Mouse (Mus musculus) hindbrain, postnatal 0 days (tissue): Measurements from ENCODE around the gene Vamp5. TPM values are rescaled to one million over a fixed set of nuclear protein-coding genes. Genes with fewer than 3 reads are reported as not detected.
A peak's percentile ranks its signal among the peaks of the same experiment; 100 is the strongest.

Experiments
- ATAC-seq: fragments of 200-750 bp; cut with Nextera tagmentation; 2 replicates; pipeline ENCODE4 v1.8.0; 2017; ENCODE audit warnings: mild to moderate bottlenecking, moderate TSS enrichment, moderate library complexity
- DNase-seq: peaks from one replicate; pipeline ENCODE4 v3.0.0-alpha.2; 2015; ENCODE audit warnings: low spot score
- H3K27ac ChIP-seq: fragments of 300-500 bp; sonication (generic); 2 replicates; pipeline ENCODE4 v1.5.1; 2014; ENCODE audit warnings: mild to moderate bottlenecking
- H3K27me3 ChIP-seq: fragments of 300-500 bp; sonication (generic); 2 replicates; pipeline ENCODE4 v1.6.1; 2014; ENCODE audit warnings: low read length, mixed read lengths; ENCODE audit not compliant: insufficient read depth
- H3K36me3 ChIP-seq: fragments of 300-500 bp; sonication (generic); 2 replicates; pipeline ENCODE4 v1.6.1; 2014; ENCODE audit warnings: low read length, mixed read lengths; ENCODE audit not compliant: insufficient read depth
- H3K4me1 ChIP-seq: fragments of 300-500 bp; sonication (generic); 2 replicates; pipeline ENCODE4 v1.6.1; 2014; ENCODE audit warnings: antibody characterized with exemption, low read length, mixed read lengths; ENCODE audit not compliant: insufficient read depth
- H3K4me2 ChIP-seq: fragments of 300-500 bp; sonication (generic); 2 replicates; pipeline ENCODE4 v1.6.1; 2014; ENCODE audit warnings: low read depth, mild to moderate bottlenecking, low read length, moderate library complexity, mixed read lengths
- H3K4me3 ChIP-seq: fragments of 300-500 bp; sonication (generic); 2 replicates; pipeline ENCODE4 v1.5.1; 2014; ENCODE audit warnings: low read length
- H3K9ac ChIP-seq: fragments of 300-500 bp; sonication (generic); replicated peaks from 2 replicates; pipeline ENCODE4 v1.6.1; 2014; ENCODE audit warnings: mild to moderate bottlenecking, low read length, moderate library complexity, mixed read lengths
- H3K9me3 ChIP-seq: fragments of 300-500 bp; sonication (generic); 2 replicates; pipeline ENCODE4 v1.6.1; 2016; ENCODE audit warnings: low read length, mixed read lengths
- CTCF ChIP-seq: IDR thresholded peaks from 2 replicates; pipeline ENCODE4 v1.5.1; 2016; ENCODE audit warnings: antibody characterized with exemption, control low read depth, low read depth
- WGBS: fragments of 180-500 bp; shearing (Covaris S2); extraction: QIAGEN DNeasy Blood & Tissue Kit; methylation state at CpG from one replicate; pipeline ENCODE4 v1.1.7; 2014; 5-methylcytosine and 5-hydroxymethylcytosine counted together
- polyA plus RNA-seq: library from polyadenylated mRNA; unstranded; fragments of >200 nt; fragmentation: Nextera tagmentation; extraction: Ambion mirVana; gene quantifications from 2 replicates; pipeline ENCODE4 v1.2.1, GENCODE M21; 2015
- total RNA-seq: library from RNA; depleted of rRNA; stranded (reverse); fragments of >200 nt; gene quantifications from 2 replicates; pipeline ENCODE4 v1.2.3, GENCODE M21; 2014

Vamp5 gene
- total and polyA plus RNA-seq, 2 experiments from 2014 or later = 12.9 to 20.0 TPM

DNA sequence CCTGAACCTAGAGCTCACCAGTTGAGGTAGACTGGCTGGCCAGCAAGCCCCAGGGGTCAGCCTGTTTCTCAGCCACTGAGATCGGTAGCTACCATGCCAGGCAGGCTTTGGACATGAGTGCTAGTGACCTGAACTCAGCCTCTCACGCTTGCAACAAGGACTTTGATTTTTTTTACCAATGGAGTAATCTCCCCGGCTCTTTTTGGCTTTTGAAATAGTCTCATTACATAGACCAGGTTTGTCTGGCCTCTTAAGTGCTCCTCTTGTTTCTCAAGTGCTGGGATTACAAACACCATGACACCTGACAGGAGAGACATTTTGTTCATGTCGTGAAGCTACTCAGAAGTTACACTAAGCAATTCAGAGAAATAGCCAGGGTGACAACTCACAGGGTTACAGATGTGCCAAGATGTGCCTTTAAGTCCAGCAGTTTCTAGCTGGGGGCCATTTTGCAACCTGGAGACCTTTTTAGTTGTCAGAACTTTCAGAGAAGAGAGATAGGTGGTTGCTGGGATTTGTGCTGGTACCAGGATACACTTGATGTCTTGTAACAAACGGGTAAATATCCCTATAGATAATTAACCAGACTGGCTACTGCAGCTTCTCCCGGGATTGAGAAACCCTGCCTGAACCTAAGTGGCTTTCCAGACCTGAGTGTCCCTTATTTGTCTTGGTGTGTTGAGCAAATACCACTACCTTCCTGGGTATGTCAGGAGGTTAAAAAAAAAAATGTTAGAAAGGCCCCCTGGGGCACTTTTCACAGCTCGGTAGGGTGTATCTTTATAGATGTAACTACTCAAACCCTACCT is 35.9 kb upstream of the Vamp5 start:
- H3K27ac ChIP-seq = no peak overlapping the region
- no peak overlapping the region for H3K4me3 ChIP-seq
- no peaks in the 10 kb centered on the region for H3K9me3 ChIP-seq
- no peak for DNase-seq
- no peak overlapping the region for H3K4me2 ChIP-seq
- H3K4me1 ChIP-seq = peaks cover 8% of the 10 kb centered on the region
- H3K9ac ChIP-seq = no peak overlapping the region
- 81% methylated on average over 7 of the region's 7 CpGs for WGBS
- no peak for TF ChIP-seq CTCF
- H3K36me3 ChIP-seq = peaks cover 28% of the 10 kb centered on the region
- ATAC-seq = no peak
- H3K27me3 ChIP-seq = no peaks in the 10 kb centered on the region

DNA sequence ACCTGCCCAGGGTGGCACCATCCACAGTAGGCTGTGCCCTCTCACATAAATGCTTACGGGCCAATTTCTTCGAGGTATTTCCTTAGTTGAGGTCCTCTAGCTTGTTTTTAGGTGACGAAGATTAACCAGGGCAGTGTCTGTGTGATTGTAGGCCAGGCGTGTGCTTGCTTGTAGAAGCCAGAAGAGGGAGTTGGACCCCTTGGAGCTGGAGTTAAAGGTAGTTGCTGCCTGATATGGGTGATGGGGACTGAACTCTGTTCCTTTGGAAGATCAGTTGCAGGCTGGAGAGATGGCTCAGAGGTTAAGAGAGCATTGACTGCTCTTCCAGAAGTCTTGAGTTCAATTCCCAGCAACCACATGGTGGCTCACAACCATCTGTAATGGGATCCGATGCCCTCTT is 34.9 kb upstream of the Vamp5 start:
- ATAC-seq (no peak), DNase-seq (no peak)
- H3K4me1 ChIP-seq = peaks cover 8% of the 10 kb centered on the region
- peak overlapping the region; percentile 61 for H3K4me2 ChIP-seq
- TF ChIP-seq CTCF = peak; percentile 33
- WGBS = 90% methylated on average over 5 of the region's 5 CpGs
- peak overlapping the region; percentile 76; the same call in 1 of the 2 replicates for H3K4me3 ChIP-seq
- H3K36me3 ChIP-seq = peaks cover 22% of the 10 kb centered on the region
- no peaks in the 10 kb centered on the region for H3K9me3 ChIP-seq
- H3K9ac ChIP-seq = peak overlapping the region; percentile 68; the same call in 1 of the 2 replicates
- H3K27ac ChIP-seq = no peak overlapping the region
- no peaks in the 10 kb centered on the region for H3K27me3 ChIP-seq

GRCm38 (mm10) chr6:72414076-72414756 is 33.9 kb upstream of the Vamp5 start, which contains the start of gene Ggcx:
TSS of gene Ggcx (plus strand) at chr6:72414308.
- Histone ChIP-seq H3K4me2 (peak within 1 kb of the TSS; percentile 61), H3K9me3 (no peaks in the 10 kb centered on the region), H3K36me3 (peaks cover 18% of the 10 kb centered on the region), H3K27me3 (no peaks in the 10 kb centered on the region), H3K4me3 (peak within 1 kb of the TSS; percentile 76), H3K27ac (peak within 1 kb of the TSS; percentile 70), H3K9ac (peak within 1 kb of the TSS; percentile 68), H3K4me1 (peaks cover 8% of the 10 kb centered on the region)
- ATAC-seq (peak; percentile 97), DNase-seq (peak; percentile 97)
- TF ChIP-seq CTCF = peak; percentile 21; the same call in 1 of the 2 replicates
- 2% methylated on average over 33 of the region's 33 CpGs for WGBS

GRCm38 (mm10) chr6:72410518-72410917 is 30.2 kb upstream of the Vamp5 start:
- H3K4me2 ChIP-seq = no peak overlapping the region
- H3K9me3 ChIP-seq = no peaks in the 10 kb centered on the region
- ATAC-seq (no peak), DNase-seq (no peak)
- H3K27me3 ChIP-seq = no peaks in the 10 kb centered on the region
- no peaks in the 10 kb centered on the region for H3K36me3 ChIP-seq
- H3K4me3 ChIP-seq = no peak overlapping the region
- no peak overlapping the region for H3K9ac ChIP-seq
- no peak for TF ChIP-seq CTCF
- peaks cover 8% of the 10 kb centered on the region for H3K4me1 ChIP-seq
- H3K27ac ChIP-seq = no peak overlapping the region
- 82% methylated on average over 7 of the region's 7 CpGs for WGBS

DNA sequence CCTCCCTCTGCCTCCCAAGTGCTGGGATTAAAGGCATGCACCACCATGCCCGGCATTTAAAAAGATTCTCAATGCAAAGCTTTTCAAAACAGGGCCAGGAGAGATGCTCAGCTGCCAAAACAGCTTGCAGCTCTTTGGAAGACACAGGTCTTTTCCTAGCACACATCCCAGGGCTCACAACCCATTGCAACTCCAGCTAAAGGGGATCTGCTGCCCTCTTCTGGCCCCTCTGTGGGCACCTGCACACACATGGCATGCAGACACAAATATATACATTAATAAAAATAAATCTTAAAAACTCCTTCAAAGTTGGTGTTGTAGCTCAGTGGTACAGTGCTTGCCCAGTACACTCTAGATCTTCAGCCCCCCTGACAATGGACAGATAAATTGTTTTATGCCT is 29.7 kb upstream of the Vamp5 start:
- TF ChIP-seq CTCF = no peak
- Histone ChIP-seq H3K4me3 (no peak overlapping the region), H3K4me2 (no peak overlapping the region), H3K9ac (no peak overlapping the region), H3K36me3 (no peaks in the 10 kb centered on the region), H3K9me3 (no peaks in the 10 kb centered on the region), H3K4me1 (peaks cover 4% of the 10 kb centered on the region), H3K27me3 (no peaks in the 10 kb centered on the region), H3K27ac (no peak overlapping the region)
- no peak for ATAC-seq
- WGBS = 19% methylated on average over 1 of the region's 1 CpGs
- DNase-seq = no peak

GRCm38 (mm10) chr6:72409567-72409966 is 29.3 kb upstream of the Vamp5 start:
- Histone ChIP-seq H3K27me3 (no peaks in the 10 kb centered on the region), H3K36me3 (no peaks in the 10 kb centered on the region), H3K4me1 (peaks cover under 1% of the 10 kb centered on the region; the same call in 1 of the 2 replicates), H3K4me2 (no peak overlapping the region), H3K4me3 (no peak overlapping the region), H3K27ac (no peak overlapping the region), H3K9me3 (no peaks in the 10 kb centered on the region), H3K9ac (no peak overlapping the region)
- ATAC-seq (no peak), DNase-seq (peak; percentile 89)
- 9% methylated on average over 3 of the region's 3 CpGs for WGBS
- peak; percentile 72 for TF ChIP-seq CTCF

DNA sequence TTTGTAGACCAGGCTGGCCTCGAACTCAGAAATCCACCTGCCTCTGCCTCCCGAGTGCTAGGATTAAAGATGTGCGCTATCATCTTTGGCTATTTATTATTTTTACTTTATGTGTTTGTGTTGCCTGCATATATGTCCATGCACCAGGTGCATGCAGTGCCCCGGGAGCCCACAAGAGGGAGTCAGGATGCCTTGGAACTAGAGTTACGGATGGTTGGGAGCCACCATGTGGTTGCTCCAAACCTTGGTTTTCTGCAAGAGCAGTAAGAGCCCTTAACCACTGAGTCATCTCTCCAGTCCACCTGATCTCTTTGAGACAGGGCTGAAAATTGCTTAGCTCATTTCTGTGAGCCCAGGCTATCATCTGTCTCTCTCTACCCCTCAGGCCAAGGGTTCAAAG is 26.9 kb upstream of the Vamp5 start:
- 0% methylated on average over 5 of the region's 5 CpGs for WGBS
- DNase-seq (peak; percentile 92), ATAC-seq (peak; percentile 60)
- Histone ChIP-seq H3K27ac (no peak overlapping the region), H3K9me3 (no peaks in the 10 kb centered on the region), H3K9ac (no peak overlapping the region), H3K36me3 (no peaks in the 10 kb centered on the region), H3K4me3 (no peak overlapping the region), H3K4me2 (no peak overlapping the region), H3K27me3 (no peaks in the 10 kb centered on the region), H3K4me1 (no peaks in the 10 kb centered on the region)
- peak; percentile 98 for TF ChIP-seq CTCF
